22 mouse cellular contexts compared by ENCODE assay signal in genomic region chr10:95818506-95818905, GRCm38 (mm10). TPM values are rescaled to one million over a fixed set of nuclear protein-coding genes. Genes with fewer than 3 reads are reported as not detected.
"Had no signal": no experiment of that assay in that cellular context is flagged by ENCODE, and none has a peak within 500 bp of the region (broad histone marks: within the 10 kb centered on the region; RNA-seq: fewer than 3 reads in every experiment).

No protein-coding gene starts in this region.

- H3K4me1 ChIP-seq: lung, embryonic 15.5 days had no signal

- H3K9me3 ChIP-seq: lung, embryonic 15.5 days; midbrain, embryonic 12.5 days; neural tube, embryonic 12.5 days had no signal

- H3K27ac ChIP-seq: lung, embryonic 15.5 days; midbrain, embryonic 12.5 days; neural tube, embryonic 12.5 days had no signal

- H3K4me2 ChIP-seq: lung, embryonic 15.5 days; midbrain, embryonic 12.5 days; neural tube, embryonic 12.5 days had no signal

- ATAC-seq: lung, postnatal 0 days had no signal

- H3K36me3 ChIP-seq: lung, embryonic 15.5 days; midbrain, embryonic 12.5 days; neural tube, embryonic 12.5 days had no signal

- H3K4me3 ChIP-seq: lung, embryonic 15.5 days; megakaryocyte, embryonic 14.5 days; midbrain, embryonic 12.5 days; neural tube, embryonic 12.5 days had no signal

- DNase-seq: lung, adult 2 months; lung, postnatal 14 days; lung, postnatal 36 days; right cerebral cortex, adult 18-20 months; right cerebral cortex, postnatal 25 days; right cerebral cortex, postnatal 4 days; spleen, adult 18-20 months; thymus, adult 18-20 months; thymus, postnatal 14 days; thymus, postnatal 36 days had no signal

- H3K27me3 ChIP-seq: lung, embryonic 15.5 days; midbrain, embryonic 12.5 days; neural tube, embryonic 12.5 days had no signal

- H3K9ac ChIP-seq: lung, embryonic 15.5 days; midbrain, embryonic 12.5 days; neural tube, embryonic 12.5 days had no signal

RNA-seq across cellular contexts. Expression of gene Gm33543, which starts 24.2 kb away (rescaled TPM):
- polyA plus RNA-seq: lung, embryonic 15.5 days; lung, postnatal 0 days; macrophage; midbrain, embryonic 12.5 days; midbrain, embryonic 14.5 days; neural tube, embryonic 12.5 days; neural tube, embryonic 14.5 days; small intestine, adult 2 months; stomach, embryonic 14.5 days; stomach, embryonic 16.5 days; thymus, postnatal 0 days had no signal
